Mouse (Mus musculus) heart, postnatal 36 days (tissue): Measurements from ENCODE around the gene Nr1h2. TPM values are rescaled to one million over a fixed set of nuclear protein-coding genes. Genes with fewer than 3 reads are reported as not detected.

Source experiments
- DNase-seq, 2 experiments: peaks; one replicate each; pipeline ENCODE4 v3.0.0; 2021 to 2022
- intact Hi-C: fragments of 180-260 bp; cut with DNase I; formaldehyde crosslinking; loops from one replicate; pipeline ENCODE4 v1.15.1; 2025
- total RNA-seq, 2 experiments: library from RNA; stranded (reverse); gene quantifications; 2 replicates each; pipeline ENCODE4 v1.2.3; 2021

Nr1h2 gene
- total RNA-seq, 2 experiments from 2014 or later = 48.2 to 50.8 TPM

DNA sequence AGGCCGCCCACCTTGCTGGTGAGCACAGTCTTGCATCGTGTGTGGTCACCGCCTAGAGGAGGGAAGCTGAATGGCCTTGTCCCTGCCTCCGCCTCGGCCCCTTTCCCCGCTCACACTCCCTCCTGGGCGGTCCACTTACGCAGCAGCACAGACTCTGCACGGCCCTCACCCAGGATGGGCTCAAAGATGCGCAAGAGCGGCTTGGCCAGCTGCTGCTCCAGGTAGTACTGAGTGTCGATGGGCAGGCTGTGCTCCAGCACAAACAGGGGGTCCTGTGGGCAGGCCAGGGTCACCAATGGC lies 20.1 kb downstream of the Nr1h2 start:
- DNase-seq = no peak
- intact Hi-C loops = no loop called here

DNA sequence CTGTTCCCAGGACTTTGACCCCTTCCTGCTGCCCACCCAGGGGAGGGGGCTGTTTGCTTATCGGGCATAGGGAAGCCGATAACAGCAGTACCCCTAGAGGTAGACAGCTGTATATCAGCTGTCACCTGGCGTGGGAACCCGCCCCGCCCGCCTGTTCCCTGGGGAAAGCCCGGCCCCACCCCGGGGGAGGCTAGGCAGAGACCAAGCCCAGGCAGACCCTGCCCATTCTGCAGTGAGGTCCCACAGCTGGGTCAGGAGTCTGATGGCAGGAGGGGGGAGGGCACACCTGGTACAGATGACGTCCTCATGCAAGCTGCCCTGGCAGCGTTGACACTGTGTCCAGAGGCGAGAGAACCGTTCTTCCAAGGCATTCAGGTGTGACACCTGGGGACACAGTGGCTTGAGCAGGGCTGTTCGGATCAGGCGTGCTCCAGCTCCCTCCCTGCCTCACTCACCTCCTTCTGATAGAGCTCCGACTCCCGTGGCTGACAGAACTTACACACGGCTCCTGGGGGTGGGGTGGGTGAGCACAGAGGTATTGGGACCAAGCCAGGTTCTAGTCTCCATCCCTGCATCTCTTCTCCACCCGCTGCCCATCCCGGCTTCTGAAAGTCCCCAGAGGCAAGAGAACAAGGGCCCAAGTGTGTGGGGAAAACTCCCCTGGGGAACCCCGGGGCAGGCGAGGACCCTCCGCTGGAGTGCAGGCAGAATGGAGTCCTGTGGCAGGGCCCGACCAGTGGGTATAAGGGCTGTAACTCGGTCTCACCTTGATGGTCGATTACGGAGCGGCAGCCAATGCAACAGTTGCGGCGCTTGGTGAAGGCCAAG lies 20.6 kb downstream of the Nr1h2 start:
- no peak for DNase-seq
- intact Hi-C loops = no loop called here

DNA sequence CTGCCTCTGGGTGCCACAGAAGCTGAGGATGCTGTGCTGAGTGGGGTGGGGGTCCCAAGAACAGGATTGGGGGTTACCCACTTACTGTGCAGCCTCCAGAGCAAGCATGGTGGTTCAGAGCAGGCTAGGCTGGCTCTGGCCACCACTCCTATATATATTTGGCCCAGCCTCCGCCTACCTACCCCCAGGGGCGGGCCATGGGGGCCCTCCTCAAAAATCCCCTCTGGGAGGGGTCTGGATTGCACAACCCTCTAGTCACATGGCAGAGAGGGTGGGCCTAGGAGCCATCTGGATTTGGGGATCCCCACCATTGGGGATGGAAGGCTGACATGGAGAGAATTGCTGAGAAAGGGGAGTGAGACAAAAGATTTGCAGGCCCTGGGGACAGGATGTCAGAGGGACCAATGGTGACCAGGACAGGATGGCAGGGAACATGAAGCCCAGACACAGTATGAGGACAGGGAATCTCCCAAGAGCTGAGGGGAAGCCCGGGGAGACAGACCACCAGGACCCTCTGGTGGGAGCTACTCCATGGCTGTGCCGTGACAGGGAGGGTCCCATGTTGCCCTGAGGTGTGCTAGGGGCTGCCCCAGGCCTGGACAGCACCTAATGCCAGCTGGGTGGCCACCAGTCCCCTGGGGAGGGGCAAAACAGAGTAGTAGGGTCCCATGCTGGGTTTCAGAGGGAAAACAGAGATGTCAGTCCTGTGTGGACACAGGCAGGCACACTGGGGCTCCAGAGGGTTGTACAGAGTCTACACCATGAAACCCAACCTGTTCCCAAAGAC lies 21.6 kb downstream of the Nr1h2 start, which contains the start of gene Spib:
Spib (minus strand) TSS at position 126 of the 787 bp plus-strand sequence.
- intact Hi-C loops = no loop called here
- DNase-seq = no peak

DNA sequence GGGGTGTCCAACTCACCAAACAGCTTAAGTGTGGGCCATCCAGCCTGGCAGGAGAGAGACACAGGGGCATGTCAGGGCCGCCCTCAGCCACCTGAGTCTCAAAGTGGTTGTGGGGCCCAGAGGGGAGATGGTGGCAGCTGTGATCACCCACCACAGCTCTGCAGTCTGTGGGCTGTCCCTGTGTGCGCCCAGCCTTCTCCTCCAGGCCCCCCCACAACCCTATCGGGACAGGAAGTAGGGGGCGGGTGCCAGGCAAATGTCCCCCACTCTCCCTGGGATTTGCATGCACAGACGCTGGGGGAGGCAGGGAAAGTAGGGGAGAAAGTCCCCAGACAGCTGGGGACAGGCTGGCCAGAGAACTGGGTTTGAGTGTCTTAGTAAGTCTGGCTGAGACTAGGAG lies 22.5 kb downstream of the Nr1h2 start:
- no peak for DNase-seq
- intact Hi-C loops = no loop called here

DNA sequence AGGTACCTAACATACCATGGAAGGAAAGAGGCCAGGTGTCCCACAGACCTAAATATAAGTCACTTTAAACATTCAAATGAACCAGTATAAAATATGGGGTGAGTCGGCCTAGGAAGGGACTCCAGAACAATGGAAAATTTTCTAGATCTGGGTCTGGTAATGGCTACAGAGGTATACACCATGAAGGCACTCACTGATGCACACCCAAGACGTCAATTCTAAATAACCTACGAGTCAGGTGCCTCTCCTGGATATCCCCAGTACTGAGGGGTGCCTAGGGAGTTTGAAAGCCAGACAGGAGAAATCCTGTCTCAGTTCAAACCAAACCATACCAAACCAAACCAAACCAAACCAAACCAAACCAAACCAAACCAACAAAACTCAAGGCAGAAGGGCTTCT lies 23.2 kb downstream of the Nr1h2 start:
- DNase-seq = no peak

DNA sequence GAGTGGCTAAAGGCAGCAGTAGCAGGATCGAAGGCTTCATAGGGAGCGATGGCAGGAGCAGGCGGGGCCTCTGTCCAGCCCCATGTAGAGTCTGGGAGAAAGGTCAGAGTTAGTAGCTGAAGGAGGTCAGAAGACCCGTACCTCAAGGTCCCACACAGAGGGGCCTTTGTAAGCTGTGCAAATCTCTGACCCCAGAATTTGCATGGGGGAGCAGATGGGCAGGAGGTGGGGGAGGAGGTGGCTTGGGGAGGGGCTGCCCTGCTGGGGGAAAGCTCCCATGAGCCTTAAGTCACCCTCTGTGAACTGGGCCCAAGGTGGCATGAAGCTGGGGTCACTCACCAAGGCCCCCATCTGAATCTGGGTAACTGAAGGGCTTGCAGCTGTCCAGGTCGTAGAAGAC lies 24.2 kb downstream of the Nr1h2 start:
- no peak for DNase-seq
- intact Hi-C loops = loop anchor here (2.0 kb wide), 1 partner anchor 13 kb away; no protein-coding TSS in a partner anchor

More for the DNA sequence above, 23.2 kb downstream of the Nr1h2 start:
- intact Hi-C loops = no loop called here

DNA sequence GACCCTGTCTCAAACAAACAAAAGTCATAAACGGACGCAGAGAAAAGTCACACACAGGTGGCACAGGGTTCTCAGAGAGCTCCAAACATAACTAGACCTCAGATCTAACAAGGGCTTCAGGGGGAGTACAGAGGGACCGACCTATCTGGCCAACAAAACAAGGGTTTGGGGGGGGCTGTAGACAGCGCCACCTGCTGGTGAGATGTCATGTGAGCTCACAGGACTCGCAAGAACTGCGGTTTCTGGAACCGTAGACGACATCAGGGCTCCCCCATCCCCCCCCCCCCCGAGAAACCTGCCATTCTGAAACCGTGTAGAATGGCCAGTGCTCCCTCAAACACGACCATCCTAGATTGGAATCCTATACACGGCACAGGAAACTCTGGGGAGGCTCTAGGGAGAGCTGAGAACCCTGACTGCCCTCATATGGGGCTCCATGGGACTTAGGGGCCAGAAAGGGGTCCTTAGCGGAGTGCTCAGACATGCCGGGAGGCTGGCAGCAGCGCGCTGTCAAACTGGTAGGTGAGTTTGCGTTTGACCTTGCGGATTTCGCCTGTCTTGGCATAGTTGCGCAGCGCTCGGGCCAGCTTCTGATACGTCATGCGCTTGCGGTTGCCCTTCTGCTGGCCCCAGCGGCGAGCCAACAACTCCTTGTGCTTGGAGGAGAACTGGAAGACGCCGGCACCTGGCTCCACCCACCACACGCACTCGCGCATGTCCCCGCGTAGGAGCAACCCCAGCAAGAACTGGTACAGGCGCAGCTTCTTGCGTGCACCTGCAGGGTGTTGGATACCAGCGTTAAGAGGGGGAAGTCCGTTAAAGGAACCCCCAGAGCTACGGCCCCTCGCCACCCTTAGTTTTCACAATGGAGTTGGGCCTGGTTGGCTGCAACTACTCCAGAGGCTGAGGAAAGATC lies 26.0 kb downstream of the Nr1h2 start:
- intact Hi-C loops = loop anchor here (2.0 kb wide), 1 partner anchor 15 kb away; no protein-coding TSS in a partner anchor

DNA sequence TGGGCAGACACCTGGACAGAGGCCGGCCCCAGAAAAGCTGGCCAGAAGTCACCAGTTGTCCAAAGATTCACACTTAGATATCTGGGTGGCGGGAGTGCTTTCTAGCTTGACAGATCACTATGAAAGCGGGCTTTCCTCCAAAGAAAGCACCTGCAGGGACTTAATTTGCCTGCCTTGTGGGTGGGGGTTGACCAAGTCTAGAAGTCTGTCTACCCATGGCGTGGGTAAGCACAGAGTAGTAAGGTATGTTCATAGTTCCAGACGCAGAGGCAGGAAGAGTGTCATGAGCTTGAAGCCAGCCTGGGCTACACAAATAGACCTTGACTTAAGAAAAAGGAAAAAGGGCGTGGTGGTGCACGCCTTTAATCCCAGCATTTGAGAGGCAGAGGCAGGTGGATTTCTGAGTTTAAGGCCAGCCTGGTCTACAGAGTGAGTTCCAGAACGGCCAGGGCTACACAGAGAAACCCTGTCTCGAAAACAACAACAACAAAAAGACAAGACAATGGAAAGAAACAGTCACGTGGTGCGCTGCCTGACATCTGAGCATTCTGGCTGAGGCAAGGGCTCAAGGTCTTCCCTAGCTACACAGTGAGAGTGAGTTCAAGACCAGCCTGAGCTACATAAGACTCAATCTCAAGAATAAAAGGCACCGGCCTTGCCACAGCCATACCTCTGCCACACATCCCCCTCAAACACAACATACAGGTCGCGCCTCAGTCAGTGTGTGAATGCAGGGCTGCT lies 27.2 kb downstream of the Nr1h2 start:
- DNase-seq = no peak
- intact Hi-C loops = no loop called here

More for the DNA sequence above, 26.0 kb downstream of the Nr1h2 start:
- peak; percentile 67 to 78 for DNase-seq

DNA sequence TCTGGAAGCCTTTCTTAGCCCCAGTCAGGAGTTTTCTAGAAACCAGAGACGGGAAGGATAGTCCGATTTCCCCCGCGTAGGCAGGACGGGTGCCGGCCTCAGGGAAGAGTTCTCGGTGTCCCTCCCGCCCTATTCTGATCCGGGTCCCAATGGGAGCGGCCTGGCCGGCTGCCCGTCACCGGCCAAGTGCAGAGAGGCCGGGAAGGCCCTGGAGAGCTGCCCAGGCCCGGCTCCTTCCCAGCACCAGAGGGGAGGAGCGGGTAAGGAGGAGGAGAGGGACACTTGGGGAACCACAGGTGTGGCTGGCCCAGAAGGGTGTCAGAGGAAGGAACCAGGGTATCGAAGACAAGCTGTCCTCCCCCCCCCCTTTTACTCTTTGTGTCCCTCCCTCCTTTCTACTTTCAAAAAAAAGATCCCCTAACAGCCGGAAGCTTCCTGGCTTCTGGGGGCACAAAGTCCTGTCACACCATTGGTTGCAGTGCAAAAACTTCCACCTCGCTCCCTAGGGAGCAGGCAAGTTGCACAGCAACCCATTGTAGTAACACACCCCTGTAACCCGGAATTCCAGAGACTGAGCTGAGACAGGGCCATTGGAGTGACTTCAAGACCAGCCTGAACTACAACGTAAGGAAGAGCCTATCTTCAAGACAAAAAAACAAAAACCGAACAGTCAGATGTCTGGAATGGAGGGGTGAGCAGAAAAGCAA lies 28.5 kb downstream of the Nr1h2 start:
- peak; percentile 90 for DNase-seq
- intact Hi-C loops = no loop called here

DNA sequence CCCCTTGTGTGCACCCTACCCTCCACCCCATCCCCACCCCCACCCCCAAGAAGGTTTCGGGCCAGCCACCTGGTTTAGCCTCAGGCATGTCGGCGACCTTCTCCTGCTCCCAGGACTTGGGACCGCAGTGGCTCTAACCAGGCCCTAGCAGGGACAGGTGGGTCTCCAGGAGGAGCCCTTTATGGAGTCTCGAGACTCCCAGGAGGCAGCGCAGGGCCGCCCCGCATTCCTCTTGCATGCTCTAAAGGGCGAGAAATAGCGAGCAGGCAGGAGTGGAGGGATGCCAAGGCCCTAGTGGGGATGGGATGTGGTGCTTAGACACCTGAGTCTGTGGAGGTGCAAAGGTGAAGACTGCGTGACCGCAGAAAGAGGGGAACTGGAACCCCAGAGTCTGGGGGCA lies 29.2 kb downstream of the Nr1h2 start, which contains the start of gene Mybpc2:
Mybpc2 (minus strand) TSS at position 155 of the 400 bp plus-strand sequence.
- DNase-seq = peak; percentile 31 to 36
- intact Hi-C loops = loop anchor here (5.0 kb wide), 1 partner anchor 123 kb away; no protein-coding TSS in a partner anchor

DNA sequence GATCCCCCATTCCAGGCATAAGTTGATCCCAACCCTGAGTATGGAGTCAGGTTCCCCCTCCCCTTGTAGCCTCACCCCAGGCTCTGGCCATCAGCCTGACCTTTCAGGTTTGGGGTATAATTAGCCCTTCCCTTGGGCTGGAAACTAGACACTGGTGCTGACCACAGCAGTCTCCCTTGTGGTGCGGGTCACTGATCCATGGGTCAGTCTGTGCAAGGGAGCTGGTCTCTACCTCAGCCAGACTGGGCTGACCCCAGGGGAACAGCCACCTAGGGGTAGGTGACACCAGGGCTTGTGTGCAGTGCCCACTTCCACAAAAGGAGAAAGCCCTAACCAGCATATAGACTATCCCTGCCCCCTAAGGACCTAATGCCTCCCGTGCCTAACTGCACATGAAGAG lies 30.7 kb downstream of the Nr1h2 start:
- DNase-seq = no peak
- intact Hi-C loops = loop anchor here (1.0 to 5.0 kb wide), 2 partner anchors 26 to 124 kb away; no protein-coding TSS in a partner anchor

DNA sequence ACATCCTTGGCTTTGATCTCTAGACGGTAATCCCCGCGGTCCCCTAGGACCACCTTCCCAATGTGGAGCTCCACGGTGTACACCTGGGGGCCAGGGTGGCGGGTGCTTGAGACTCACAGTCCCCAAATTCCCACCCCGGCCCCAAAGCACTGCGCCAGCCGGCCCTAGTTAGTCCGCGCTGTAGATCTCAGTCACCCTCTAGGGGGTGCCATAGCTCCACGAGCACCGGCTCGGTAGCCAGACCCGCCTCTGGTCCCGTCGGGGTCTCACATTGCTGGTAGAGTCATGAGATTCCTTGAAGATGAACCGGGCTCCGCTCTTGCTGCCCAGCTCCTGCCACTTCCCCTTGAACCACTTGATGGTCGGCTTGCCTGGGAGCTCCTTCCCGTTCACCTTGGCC lies 32.0 kb downstream of the Nr1h2 start:
- peak; percentile 55 to 65 for DNase-seq
- intact Hi-C loops = loop anchor here (1.0 to 5.0 kb wide), 2 partner anchors 40 to 126 kb away; no protein-coding TSS in a partner anchor

DNA sequence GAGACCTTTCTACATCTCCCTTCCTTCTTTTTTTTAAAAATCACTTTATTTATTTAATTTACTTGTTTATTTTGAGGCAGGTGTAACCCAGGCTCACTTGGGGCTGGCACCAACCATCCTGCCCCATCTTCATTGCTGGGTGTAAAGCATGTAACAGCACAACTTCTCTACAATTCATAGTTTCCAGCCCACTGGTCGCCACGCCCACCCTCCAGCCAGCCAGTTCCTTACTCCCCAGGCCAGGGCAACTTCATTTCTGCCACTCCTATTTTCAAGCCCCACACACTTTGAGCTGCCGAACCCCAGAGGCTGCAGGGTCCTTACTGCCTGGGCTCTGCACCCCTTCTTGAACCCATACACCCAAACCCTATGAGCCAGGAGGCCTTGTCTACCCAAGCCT lies 32.8 kb downstream of the Nr1h2 start:
- intact Hi-C loops = loop anchor here (1.0 to 5.0 kb wide), 2 partner anchors 40 to 126 kb away; no protein-coding TSS in a partner anchor
- DNase-seq = no peak

DNA sequence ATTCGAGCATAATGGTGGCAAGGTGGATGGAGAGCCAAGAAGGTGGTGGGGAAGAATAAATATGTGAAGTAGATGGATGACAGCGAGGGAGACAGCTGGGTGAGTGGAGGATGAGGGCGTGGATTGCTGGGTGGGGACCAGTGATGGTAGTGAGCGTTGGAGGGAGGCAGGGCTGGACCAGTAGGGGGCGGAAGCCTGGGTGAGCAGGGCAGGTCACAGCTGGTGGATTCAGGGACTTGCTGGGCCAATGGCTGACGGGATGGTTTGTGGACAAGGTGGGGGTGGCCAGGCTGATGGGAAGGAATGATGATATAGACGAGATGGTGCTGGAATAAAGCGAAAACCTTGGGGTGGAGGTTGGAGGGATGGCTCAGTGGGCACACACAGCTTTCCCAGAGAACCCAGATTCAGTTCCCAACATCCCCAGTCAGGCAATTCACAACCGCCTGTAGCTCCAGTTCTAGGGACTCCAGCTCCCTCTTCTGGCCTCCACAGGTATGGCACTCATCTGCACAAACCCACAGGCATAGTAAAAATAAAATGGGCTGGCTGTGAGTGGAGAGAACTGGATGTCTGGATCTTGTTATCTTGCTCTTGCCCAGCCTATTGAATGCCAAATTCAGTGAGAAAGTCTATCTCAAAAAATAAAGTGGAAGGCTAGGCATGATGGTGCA lies 34.4 kb downstream of the Nr1h2 start:
- no peak for DNase-seq
- intact Hi-C loops = no loop called here

DNA sequence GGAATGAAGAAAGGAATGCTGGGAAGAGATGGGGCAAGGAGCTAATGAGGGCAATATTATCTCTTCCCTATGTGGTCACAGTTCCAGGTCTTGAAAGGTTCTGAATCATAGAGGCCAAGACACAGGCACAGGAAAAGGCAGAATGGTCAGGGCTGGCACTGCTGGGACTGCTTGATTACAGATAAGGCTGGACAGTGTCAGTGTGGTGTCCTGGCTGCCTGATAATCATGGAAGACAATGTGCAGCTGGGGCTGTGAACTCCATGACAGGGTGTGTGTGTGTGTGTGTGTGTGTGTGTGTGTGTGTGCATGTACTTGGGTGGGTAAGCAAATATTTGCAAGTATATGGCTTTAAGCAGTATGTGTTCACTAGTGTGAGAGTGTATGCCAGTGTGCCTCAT lies 46.3 kb downstream of the Nr1h2 start:
- no peak for DNase-seq
- intact Hi-C loops = no loop called here

DNA sequence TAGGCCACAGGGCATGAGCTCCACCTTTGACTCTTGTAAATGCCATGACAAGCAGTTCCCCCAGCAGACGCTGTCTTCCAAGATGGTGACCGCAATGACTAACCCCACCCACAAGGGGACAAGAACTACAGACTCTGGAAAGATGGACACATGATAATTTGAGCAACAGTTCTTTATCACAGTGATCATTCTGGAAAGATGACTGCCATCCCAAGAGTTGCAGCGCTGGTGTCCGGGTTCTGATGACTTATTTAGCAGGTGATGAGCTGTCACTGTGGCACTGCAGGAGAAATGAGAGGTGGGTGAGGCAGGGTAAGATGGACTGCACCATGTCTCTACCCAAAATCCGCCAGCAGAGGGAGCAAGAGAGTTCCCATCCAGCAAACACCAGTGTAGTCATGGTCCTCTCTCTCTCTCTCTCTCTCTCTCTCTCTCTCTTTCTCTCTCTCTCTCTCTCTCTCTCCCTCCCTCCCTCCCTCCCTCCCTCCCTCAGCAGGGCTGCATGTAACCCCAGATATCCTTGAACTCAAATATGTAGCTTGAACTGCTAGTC lies 52.1 kb downstream of the Nr1h2 start:
- intact Hi-C loops = loop anchor here (1.0 kb wide), 2 partner anchors 49 to 60 kb away; no protein-coding TSS in a partner anchor
- DNase-seq = peak; percentile 56 to 76

DNA sequence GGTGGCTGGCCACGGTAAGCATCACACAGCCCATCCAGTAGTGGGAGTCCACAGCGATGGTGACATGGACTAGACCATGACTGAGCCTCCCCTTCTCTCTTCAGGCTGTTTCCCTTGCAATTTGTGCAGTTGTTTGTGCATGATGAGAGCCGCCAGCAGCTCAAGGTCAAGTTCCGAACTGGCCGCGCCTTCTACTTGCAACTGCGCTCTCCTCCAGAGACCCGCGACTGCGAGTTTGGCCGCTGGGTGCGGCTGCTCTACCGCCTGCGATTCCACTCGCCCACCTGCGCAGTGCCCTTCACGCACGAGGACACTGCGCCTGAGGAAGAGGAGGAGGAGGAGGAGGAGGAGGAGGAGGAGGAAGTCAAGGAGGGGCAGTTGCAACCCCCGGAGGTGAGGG lies 53.7 kb downstream of the Nr1h2 start:
- DNase-seq = no peak
- intact Hi-C loops = no loop called here
